In genomic region chr4:85257771-85258341, GRCm38 (mm10) we compare ENCODE assay signal across 22 mouse cellular contexts. TPM values are rescaled to one million over a fixed set of nuclear protein-coding genes. Genes with fewer than 3 reads are reported as not detected.
A peak's percentile ranks its signal among the peaks of the same experiment; 100 is the strongest.
DNase-seq lines count a peak whose midpoint lies in the region; ATAC-seq and TF ChIP-seq lines count a peak whose summit lies in the region.
"Had no signal": no experiment of that assay in that cellular context is flagged by ENCODE, and none has a peak within 500 bp of the region (broad histone marks: within the 10 kb centered on the region; RNA-seq: fewer than 3 reads in every experiment).

No protein-coding gene starts in this region.

- H3K4me1 ChIP-seq in hindbrain, postnatal 0 days (ENCODE audit: insufficient read depth, low read length): peaks cover 18% of the 10 kb centered on the region
- H3K4me1 ChIP-seq: heart, embryonic 10.5 days; intestine, embryonic 15.5 days had no signal

- H3K36me3 ChIP-seq in hindbrain, postnatal 0 days (ENCODE audit: insufficient read depth, low read length): no peaks in the 10 kb centered on the region
- H3K36me3 ChIP-seq: heart, embryonic 10.5 days; intestine, embryonic 15.5 days; neural tube, embryonic 15.5 days had no signal

- TF ChIP-seq CTCF in left cerebral cortex, adult 2 months (IDR thresholded peaks at IDR 0.05): no peak
- no peak for TF ChIP-seq CTCF in hindbrain, postnatal 0 days (IDR thresholded peaks at IDR 0.05; ENCODE audit: low read depth)

- DNase-seq in left cerebral cortex, adult 2 months (ENCODE audit: extremely low spot score in 1 of 2, low spot score in 2 of 2): no peak
- no peak for DNase-seq in left cerebral cortex, adult 9 months (ENCODE audit: low spot score in 2 of 2)
- peak; percentile 83 to 87 for DNase-seq in cerebellum, adult 18-20 months
- DNase-seq in cerebellum, adult 9-11 months: peak; percentile 93
- DNase-seq in hindbrain, postnatal 0 days (ENCODE audit: low spot score): peak; percentile 30
- DNase-seq in thymus, postnatal 14 days: no peak
- DNase-seq in adrenal gland, postnatal 36 days: no peak
- DNase-seq: adrenal gland, adult 8-10 months; kidney, adult 8-10 months; kidney, postnatal 10 days; thymus, adult 18-20 months; thymus, postnatal 4 days had no signal

- H3K27ac ChIP-seq in left cerebral cortex, adult 2 months: 0 out of 2 replicates have a peak overlapping the region, but pooled peaks have one; percentile 11
- peak overlapping the region; percentile 33; the same call in 1 of the 2 replicates for H3K27ac ChIP-seq in hindbrain, postnatal 0 days
- H3K27ac ChIP-seq: heart, embryonic 10.5 days; intestine, embryonic 15.5 days; macrophage; neural tube, embryonic 15.5 days had no signal

- no peak overlapping the region for H3K4me2 ChIP-seq in hindbrain, postnatal 0 days (ENCODE audit: low read depth, low read length)
- H3K4me2 ChIP-seq: intestine, embryonic 15.5 days; neural tube, embryonic 15.5 days had no signal

- WGBS in hindbrain, postnatal 0 days: 74% methylated on average over 4 of the region's 4 CpGs

- H3K27me3 ChIP-seq in hindbrain, postnatal 0 days (ENCODE audit: insufficient read depth, low read length): no peaks in the 10 kb centered on the region
- H3K27me3 ChIP-seq: intestine, embryonic 15.5 days; neural tube, embryonic 15.5 days had no signal

- no peaks in the 10 kb centered on the region for H3K9me3 ChIP-seq in hindbrain, postnatal 0 days (ENCODE audit: low read length)
- H3K9me3 ChIP-seq: heart, embryonic 10.5 days; intestine, embryonic 15.5 days; neural tube, embryonic 15.5 days had no signal

- no peak overlapping the region for H3K9ac ChIP-seq in hindbrain, postnatal 0 days (replicated peaks; ENCODE audit: low read length)
- H3K9ac ChIP-seq: intestine, embryonic 15.5 days; neural tube, embryonic 15.5 days had no signal

- H3K4me3 ChIP-seq in left cerebral cortex, adult 2 months: no peak overlapping the region
- no peak overlapping the region for H3K4me3 ChIP-seq in hindbrain, postnatal 0 days (ENCODE audit: low read length)
- H3K4me3 ChIP-seq: heart, embryonic 10.5 days; intestine, embryonic 15.5 days; neural tube, embryonic 15.5 days had no signal

- ATAC-seq in hindbrain, postnatal 0 days: no peak
- ATAC-seq: activated CD4-positive, CD25-positive, alpha-beta regulatory T cell, adult 4 months; forebrain, embryonic 14.5 days; intestine, embryonic 15.5 days had no signal

- intact Hi-C loops in left cerebral cortex, adult 2 months (cut with DNase I): no loop called here

RNA-seq across cellular contexts. Expression of gene Sh3gl2, which starts 52.9 kb away (rescaled TPM):
- total RNA-seq in left cerebral cortex, adult 2 months (2021): 100 to 1,000 TPM; 247 to 282 TPM
- 41.9 and 44.7 TPM in 2 replicates for total RNA-seq in hindbrain, postnatal 0 days (2014; rRNA removed)
- polyA plus RNA-seq in hindbrain, postnatal 0 days (2015; fragmentation: Nextera tagmentation; extraction: Ambion mirVana): 119 and 129 TPM in 2 replicates
- 10 to 100 TPM; 24.0 to 37.6 TPM for total RNA-seq in adrenal gland, postnatal 36 days (2021)
- total RNA-seq: hematopoietic stem cell, adult 5-6 weeks; MEL had no signal
- polyA plus RNA-seq: activated CD4-positive, CD25-positive, alpha-beta regulatory T cell, adult 4 months; C2C12; liver, adult 2 months; macrophage had no signal

Comparison
In these comparisons a context has a peak if more than half of its experiments do, and no peak if none do; other contexts are left out.
1. DNase-seq: peak in cerebellum, adult 18-20 months (2 of 2), cerebellum, adult 9-11 months (single experiment) and hindbrain, postnatal 0 days (single experiment); none in left cerebral cortex, adult 2 months (0 of 2), left cerebral cortex, adult 9 months (0 of 2), thymus, postnatal 14 days (single experiment) and adrenal gland, postnatal 36 days (0 of 2).